Mouse (Mus musculus): ENCODE data around the gene Gart.

The Gart gene

GRCm38 (mm10) chr16:91609501-91610245 lies 37.1 kb downstream of the Gart start:
- no peak for DNase-seq (ENCODE audit: low read depth, low spot score)

- no peak for DNase-seq (ENCODE audit: low read depth, low spot score)
These were observed 39.8 kb downstream of the Gart start for GRCm38 (mm10) chr16:91606958-91607357.

DNA sequence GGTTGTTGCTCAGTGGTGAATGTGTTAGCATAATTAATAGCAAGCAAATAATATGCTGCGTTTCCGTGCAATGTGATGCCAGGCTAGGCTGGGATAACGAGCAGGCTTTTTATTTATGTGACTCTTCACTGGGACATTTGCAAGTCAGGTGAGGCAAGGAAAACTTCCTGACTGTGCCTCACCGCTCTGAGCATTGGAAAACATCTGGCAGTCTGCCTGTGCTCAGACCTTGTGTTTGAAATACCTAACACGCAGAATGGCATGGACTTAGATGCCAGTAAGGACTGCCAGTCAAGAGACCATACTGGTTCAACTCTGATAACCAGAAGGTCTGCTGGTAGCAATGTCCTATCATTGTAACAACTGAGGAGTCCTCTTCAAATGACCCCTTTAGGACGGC lies 41.6 kb downstream of the Gart start:
- DNase-seq (ENCODE audit: low read depth, low spot score): no peak

DNA sequence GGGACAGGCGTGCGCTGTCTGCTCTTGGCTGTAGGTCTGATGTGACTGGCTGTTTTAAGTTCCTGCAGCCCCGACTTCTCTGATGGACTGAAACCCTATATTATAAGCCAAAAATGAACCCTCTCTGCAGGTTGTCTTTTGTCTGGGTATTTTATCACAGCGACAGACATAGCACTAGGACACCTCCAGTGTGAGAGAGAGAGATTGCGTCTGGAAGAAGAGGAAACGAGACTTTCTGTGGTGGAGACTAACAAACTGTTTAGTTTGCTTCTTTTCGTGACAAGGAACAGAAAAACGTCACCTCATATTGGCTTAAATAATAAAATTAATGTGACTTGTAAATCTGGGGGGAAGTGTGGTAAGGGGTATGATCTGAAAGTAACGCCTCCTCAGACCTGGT lies 45.1 kb downstream of the Gart start:
- DNase-seq (ENCODE audit: low read depth, low spot score): no peak

DNA sequence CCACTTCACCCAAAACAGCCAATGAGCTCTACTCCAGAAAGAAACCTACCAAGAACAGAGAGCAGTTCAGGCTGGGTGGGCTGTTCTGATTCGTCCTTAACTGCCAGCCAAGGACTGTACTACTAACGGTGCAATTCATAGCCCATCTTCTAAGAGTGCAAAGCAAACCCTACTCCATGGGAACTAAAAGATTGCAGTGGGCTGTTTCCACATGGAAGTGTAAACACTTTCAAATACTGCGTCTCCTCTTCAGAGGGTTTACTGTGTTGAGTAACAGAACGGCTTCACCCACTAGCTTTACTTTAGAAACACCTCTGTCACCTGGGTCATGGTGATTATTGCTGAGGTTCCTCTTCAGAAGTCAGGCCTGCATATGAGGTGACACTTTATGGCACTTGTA lies 45.7 kb downstream of the Gart start:
- DNase-seq (ENCODE audit: low read depth, low spot score): no peak

GRCm38 (mm10) chr16:91599242-91599641 lies 47.5 kb downstream of the Gart start:
- DNase-seq (ENCODE audit: low read depth, low spot score): no peak

DNA sequence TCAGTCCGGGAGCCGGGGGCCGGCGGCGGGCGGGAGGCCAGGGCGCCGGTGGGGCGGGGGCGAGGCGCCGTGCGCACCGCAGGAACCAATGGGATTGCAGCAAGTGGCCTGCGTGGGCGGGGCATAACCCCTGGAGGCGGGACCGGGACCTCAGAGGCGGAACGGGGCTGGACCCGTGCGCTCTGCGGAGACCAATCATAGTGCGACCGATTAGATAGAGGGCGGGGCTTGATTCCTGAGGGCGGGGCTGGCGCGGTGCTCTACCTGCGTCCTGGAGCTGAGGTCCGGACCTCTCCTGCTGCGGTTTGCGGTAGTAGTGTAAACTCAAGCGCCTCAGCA lies 49.1 kb downstream of the Gart start, which contains the start of gene Tmem50b:
Gene Tmem50b, minus strand, starts transcription at position 129 of the 339 bp plus-strand sequence.
- DNase-seq (ENCODE audit: low read depth, low spot score): peak; percentile 95

- DNase-seq (ENCODE audit: low read depth, low spot score): peak; percentile 22
These were observed 49.7 kb downstream of the Gart start for GRCm38 (mm10) chr16:91596779-91597671.

DNA sequence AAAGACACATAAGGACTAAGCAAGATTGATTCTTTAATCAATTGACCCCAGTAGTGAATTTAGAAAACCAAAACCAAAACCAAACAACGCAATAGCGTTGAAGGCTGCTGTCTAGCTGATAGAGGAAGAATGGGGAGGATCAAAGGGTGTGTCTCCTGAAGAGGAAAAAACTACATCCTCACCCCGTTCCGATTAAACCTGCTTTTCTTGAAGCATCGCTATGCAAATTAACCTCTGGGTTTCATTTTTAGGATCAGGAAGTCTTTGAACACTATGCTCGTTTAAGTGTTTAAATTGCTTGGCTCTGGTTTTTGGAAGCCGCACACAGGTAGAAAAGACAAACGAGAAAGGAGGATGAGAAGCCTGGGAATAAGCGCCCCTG lies 50.4 kb downstream of the Gart start:
- DNase-seq (ENCODE audit: low read depth, low spot score): no peak

DNA sequence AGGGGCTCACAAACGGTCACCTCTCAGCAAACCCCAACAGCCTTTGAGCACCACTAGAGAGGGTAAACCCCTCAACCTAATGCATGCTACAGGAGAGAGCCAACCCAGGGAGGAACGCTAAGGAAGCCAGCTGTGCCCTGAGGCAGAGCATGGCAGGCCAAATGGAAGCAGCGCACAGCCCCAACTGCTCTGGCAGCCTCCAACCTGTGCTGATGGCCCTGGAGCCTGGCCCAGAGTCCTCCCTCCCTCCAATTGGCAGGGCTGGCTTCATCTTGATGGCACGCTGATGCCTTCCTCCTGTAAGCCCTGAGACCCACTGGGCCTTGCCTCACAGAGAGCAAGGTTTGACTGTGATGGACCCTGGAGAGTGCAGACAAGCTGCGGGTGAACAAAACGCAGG lies 51.7 kb downstream of the Gart start:
- DNase-seq (ENCODE audit: low read depth, low spot score): no peak

DNA sequence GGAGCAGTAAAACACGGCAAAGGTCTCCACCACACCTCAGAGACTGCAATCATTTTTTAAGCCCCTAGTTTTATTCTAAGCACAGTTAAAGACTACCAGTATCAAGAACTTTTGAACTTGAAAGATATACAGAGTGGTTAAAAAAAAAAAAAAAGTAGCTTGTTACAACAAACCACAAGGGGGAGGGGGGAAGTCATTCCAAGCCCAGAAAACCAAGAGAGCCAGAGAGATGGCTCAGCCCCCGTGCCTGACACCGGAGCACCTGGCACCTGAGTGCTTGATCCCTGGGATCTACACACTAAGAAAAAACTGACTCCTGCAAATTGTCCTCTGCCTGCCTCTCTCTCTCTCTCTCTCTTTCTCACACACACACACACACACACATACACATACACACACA lies 53.5 kb downstream of the Gart start:
- DNase-seq (ENCODE audit: low read depth, low spot score): no peak

DNA sequence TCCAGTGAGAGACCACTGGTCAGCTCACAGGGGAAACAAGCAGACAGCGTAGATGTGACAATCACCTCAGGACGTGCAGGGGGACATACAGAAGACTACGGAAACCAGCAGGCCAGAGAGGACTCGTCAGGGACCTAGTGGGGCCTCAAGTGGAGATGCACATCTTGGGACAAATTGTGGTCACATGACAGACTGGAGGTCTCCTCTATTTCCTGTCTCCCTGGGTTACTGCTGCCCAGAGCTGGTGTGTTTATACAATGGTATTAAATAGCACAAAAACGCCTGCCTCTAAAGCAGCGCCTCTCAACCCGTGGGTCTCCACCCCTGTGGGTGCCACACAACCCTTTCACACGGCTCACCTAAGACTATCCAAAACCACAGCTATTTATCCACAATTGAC lies 54.6 kb downstream of the Gart start:
- DNase-seq (ENCODE audit: low read depth, low spot score): no peak

DNA sequence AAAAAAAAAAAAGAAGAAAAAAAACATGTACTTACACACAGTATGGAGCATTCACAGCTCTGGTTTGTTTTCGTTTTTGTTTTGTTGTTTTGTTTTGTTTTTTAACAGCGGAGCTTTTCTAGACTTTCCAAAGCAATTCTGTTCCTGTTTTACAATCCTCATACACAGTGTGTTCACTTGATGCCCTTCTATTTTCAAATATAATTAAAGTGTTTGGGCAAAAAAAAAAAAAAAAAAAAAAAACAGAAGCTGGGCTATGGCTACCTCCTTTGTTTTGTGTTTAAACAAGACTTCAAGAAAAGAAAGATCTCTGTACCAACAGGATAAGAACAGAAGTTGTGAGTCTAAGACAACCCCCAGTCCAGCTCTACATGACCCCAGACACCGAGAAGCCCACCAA lies 58.0 kb downstream of the Gart start:
- no peak for DNase-seq (ENCODE audit: low read depth, low spot score)

GRCm38 (mm10) chr16:91587730-91588453 lies 58.9 kb downstream of the Gart start:
- DNase-seq (ENCODE audit: low read depth, low spot score): no peak

- no peak for DNase-seq (ENCODE audit: low read depth, low spot score)
These were observed 60.5 kb downstream of the Gart start for GRCm38 (mm10) chr16:91586244-91586643.

- no peak for DNase-seq (ENCODE audit: low read depth, low spot score)
These were observed 61.1 kb downstream of the Gart start for GRCm38 (mm10) chr16:91585617-91586016.

DNA sequence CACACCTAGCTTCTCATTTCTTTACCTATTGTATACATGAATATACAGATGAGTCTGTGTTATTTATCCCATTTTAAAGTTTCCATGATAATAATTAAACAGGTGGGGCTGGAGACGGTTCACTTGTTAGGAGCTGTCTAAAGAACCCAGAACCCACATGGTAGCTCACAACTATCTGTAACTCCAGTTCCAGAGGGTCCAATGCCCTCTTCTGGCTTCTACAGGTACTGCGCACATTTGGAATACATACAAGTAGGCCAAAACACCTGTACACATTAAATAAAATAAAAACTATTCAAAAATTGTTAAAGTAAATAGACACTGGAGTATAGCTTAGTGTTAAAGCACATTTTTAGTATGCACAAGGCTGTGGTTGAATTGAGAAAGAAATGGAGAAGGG lies 64.4 kb downstream of the Gart start:
- DNase-seq (ENCODE audit: low read depth, low spot score): peak; percentile 26

DNA sequence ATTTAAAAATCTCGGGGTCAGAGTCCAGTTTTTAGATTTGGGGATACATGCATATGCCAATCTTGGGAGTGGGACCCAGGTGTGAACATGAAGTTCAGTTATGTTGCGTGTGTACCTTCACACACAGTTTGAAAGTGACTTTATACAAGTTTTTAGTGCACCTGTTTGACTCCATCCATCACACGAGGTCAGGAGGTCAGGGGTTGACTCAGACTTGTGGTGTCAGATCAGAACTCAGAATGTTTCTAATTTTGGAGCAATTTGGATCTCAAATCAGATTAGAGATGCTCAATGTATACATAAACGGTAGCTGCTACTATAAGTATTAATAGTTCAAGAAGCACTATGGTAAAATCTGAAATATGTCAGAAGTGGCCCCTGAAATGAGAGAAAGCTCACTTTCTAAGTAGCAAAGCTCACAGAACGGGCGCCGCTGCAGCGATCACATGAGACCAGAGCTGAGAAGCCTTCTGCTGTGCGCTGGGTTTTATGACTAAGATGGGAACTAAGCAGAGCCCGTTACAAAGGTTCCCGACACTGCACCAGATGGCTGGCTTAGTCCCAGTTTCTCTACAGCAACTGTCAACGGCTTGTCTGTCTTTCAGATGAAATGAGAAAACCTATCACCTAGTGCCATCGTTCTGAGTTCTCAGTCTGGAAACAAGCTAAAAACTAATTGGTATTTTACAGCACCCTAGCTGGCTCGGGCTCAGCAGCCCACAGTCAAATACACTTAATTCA lies 67.6 kb downstream of the Gart start:
- DNase-seq (ENCODE audit: low read depth, low spot score): no peak

DNA sequence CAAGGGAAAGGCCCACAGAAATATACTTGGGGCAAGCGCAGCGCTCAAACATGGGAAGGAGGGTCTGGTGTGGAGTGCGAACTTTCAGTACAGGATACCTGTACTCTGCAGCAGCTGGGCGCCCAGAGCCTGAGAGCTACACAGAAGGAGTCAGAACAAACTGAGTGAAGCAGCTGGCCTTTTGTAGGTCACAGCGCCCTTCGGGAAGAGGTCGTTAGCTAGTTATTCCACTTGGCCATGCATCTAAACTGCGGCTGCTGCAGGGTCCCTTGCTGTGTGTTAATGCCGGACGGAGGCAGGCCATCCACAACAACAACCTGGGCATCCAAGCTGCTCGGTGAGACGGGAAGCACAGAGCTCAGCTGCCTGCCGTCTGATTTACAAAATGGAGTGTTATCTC lies 71.6 kb downstream of the Gart start:
- no peak for DNase-seq (ENCODE audit: low read depth, low spot score)

All from embryo, embryonic 11.5 days (tissue).